Mouse (Mus musculus): ENCODE measurements around the gene Daam2.

DNA sequence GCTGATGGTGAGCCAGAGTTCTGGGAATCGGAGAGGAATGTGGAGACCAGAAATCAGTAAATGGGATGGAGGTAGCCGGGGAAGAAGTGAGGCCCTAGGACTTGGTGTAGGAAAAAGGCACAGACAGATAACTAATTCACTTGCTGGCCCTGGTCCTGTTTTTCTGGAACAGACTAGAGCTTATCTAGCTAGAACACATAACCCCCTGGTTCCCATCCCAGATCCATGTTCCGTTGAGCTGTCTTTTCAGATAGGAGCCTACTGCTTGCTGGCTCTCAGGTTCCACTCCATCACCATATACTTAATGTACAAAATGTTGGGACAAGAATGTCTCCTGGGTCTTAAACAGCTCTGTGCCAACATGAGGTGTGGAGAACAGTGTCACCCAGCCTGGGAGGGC, 106.3 kb downstream of the Daam2 start:
- TF ChIP-seq CEBPB (IDR thresholded peaks at IDR 0.05; ENCODE audit: insufficient read depth, poor library complexity, severe bottlenecking) (no peak), POLR2AphosphoS2 (IDR thresholded peaks at IDR 0.05; ENCODE audit: insufficient read length, low read depth) (no peak), POLR2A (IDR thresholded peaks at IDR 0.05; ENCODE audit: insufficient read length, low read depth) (no peak), MAX (IDR thresholded peaks at IDR 0.05; ENCODE audit: low read depth) (no peak), USF1 (IDR thresholded peaks at IDR 0.05; ENCODE audit: low read depth) (no peak), E2F4 (IDR thresholded peaks at IDR 0.05; ENCODE audit: insufficient read depth) (no peak), SRF (IDR thresholded peaks at IDR 0.05; ENCODE audit: control insufficient read depth, insufficient read length, low read depth) (no peak), TCF12 (IDR thresholded peaks at IDR 0.05; ENCODE audit: insufficient read depth, poor library complexity, severe bottlenecking) (no peak), MYOD1 (IDR thresholded peaks at IDR 0.05; ENCODE audit: control insufficient read depth in 1 of 3, insufficient read length in 2 of 3, low read depth in 2 of 3) (no peak), MYOG (IDR thresholded peaks at IDR 0.05; ENCODE audit: control insufficient read depth in 1 of 3, insufficient read depth in 1 of 3, insufficient read length in 2 of 3, low read depth in 2 of 3) (no peak)
